Mouse (Mus musculus) gastrocnemius, postnatal 36 days (tissue): Measurements from ENCODE around the gene B3galt4. TPM values are rescaled to one million over a fixed set of nuclear protein-coding genes. Genes with fewer than 3 reads are reported as not detected.

Source experiments
- DNase-seq, 2 experiments: peaks; one replicate each; pipeline ENCODE4 v3.0.0; 2022
- intact Hi-C: fragments of 180-260 bp; cut with DNase I; formaldehyde crosslinking; loops from one replicate; pipeline ENCODE4 v1.15.1; 2025
- total RNA-seq, 2 experiments: library from RNA; stranded (reverse); gene quantifications; 2 replicates each; pipeline ENCODE4 v1.2.3; 2021

B3galt4 gene
- total RNA-seq, 2 experiments from 2014 or later, result 1.5 to 1.6 TPM

DNA sequence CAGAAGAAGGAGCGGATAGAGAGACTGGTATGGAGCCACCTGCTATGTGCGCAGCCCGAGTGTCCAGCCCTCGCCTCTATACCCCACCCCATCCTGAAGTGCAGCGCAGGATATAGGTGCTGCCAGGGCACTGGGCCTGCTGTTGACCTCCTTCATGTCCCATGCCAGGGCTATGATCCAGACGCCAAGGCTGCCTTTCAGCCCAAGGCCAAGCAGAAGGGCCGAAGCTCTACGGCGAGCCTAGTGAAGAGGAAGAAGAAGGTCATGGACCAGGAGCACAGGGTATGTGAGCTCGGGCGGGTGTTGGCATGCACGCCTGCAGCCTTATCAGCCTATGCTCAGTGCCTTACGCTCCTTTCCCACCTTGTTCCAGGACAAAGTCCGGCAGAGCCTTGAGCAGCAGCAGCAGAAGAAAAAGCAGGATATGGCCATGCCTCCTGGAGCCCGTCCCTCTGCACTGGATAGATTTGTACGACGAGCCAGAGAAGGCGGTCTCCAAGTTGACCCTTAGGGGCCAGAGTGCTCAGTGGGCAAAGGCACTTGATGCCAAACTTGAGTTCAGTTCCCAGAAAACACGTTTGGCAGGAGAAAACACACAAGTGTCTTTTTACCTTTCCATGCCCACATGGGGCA is 2.3 kb downstream of the B3galt4 start:
- intact Hi-C loops, result no loop called here
- no peak for DNase-seq

DNA sequence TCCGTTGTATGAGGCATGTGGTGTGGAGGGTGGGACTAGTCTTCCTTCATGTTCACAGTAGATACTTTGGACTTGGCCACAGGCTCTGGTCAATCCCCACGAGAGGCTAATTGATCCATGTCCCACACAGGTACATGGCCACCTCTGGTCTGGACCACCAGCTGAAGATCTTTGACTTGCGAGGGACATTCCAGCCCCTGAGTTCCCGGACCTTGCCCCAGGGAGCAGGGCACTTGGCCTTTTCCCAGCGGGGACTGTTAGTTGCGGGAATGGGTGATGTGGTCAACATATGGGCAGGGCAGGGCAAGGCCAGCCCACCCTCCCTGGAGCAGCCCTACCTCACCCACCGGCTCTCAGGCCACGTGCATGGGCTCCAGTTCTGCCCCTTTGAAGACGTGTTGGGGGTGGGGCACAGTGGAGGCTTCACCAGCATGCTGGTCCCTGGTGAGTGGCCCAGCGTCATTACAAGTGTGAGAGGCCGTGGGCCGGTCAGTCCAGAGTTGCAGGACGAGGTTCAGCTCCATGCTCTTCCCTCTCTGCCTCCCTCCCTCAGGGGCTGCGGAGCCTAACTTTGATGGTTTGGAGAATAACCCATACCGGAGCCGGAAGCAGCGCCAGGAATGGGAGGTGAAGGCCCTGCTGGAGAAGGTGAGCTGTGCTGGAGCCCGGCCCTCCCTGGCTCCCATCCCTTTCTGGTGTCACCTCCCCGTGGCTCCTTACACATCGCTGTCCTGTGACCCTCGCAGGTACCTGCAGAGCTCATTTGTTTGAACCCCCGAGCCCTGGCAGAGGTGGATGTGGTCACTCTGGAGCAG is 3.0 kb downstream of the B3galt4 start:
- intact Hi-C loops, result no loop called here
- DNase-seq, result peak in 1 of 2 experiments; percentile 11

DNA sequence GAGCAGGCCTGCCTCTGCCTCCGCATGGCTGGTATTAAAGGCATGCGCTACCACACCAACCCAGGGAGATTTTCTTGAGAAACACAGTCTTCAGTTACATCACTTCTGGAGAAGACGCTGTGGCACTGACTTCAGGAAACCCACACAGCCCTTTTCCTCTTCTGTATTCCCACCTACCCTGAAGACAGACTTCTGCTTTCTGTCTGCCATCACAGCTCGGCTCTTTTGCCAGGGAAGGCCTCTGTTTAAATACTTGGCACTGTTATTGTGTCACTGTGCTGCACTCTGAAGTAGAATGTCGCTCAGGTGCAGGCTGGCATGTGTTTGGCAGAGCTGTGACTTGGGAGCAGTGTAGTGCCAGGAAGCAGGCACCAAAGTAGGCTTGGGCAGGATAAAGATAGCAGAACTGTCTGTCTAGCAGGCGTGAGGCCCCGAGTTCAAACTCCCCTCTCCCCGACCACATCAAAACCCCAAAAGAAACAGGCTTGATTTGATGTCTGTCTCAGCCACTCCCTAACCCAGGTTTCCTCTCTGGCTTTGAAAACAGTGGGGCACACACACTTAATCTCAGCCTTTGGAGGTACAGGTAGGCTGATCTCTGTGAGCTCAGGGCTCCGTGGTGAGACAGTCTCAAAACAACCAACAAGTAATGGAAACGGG is 3.7 kb downstream of the B3galt4 start:
- no peak for DNase-seq
- intact Hi-C loops, result no loop called here

DNA sequence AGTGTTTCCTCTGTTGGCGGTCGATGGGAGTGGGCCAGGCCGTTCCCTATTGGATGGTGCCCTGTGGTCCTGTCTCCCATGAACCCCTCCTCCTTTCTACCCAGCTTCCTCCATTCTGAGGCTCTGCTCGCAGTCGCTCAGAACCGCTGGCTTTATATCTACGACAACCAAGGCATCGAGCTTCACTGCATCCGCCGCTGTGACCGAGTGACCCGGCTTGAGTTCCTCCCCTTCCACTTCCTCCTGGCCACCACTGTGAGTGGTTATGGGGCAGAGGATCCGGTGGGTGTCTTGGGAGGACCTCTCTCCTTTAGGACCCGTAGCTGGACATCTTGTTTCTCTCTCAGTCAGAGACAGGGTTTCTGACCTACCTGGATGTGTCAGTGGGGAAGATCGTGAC is 7.8 kb downstream of the B3galt4 start:
- intact Hi-C loops, result no loop called here
- DNase-seq, result no peak

DNA sequence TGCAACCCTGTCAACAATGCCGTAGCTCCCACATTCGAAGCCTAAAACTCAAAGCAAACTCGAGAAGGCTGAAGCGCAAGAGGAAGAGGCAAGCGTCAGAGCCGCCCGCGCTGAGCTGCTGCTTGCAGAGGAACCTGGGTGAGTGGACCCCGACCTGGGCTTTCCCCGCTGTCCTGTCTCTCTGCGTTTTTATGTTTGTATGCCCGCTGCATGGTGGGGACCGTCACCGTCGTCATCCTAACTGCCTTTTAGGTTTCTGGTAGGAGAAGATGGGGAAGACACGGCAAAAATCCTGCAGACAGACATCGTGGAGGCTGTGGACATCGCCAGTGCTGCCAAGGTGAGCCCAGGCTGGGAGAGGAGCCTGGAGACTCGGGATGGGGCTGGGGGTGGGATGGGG is 9.9 kb downstream of the B3galt4 start:
- no peak for DNase-seq
- intact Hi-C loops, result loop anchor here (2.0 kb wide), 1 partner anchor 13 kb away; the partner anchor contains the start of gene Vps52

DNA sequence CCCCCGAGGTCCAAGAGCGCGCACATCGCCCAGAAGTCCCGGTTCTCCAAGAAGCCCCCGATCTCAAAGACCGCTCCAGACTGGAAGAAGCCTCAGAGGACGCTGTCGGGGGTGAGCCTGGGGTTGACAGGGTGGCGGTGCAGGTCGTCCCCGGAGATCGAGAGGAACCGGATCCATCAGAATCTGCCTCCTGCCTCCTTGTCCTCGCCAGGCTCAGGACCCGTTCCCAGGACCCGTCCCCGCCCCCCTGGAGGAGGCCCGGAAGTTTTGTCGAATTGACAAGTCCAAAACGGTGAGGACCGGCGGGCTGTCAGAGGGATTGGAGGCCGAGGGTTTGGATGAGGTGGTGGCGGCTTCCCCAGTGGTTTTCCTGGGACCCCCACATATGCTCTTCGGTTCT is 10.3 kb downstream of the B3galt4 start:
- intact Hi-C loops, result loop anchor here (2.0 kb wide), 1 partner anchor 14 kb away; the partner anchor contains the start of gene Vps52
- no peak for DNase-seq

DNA sequence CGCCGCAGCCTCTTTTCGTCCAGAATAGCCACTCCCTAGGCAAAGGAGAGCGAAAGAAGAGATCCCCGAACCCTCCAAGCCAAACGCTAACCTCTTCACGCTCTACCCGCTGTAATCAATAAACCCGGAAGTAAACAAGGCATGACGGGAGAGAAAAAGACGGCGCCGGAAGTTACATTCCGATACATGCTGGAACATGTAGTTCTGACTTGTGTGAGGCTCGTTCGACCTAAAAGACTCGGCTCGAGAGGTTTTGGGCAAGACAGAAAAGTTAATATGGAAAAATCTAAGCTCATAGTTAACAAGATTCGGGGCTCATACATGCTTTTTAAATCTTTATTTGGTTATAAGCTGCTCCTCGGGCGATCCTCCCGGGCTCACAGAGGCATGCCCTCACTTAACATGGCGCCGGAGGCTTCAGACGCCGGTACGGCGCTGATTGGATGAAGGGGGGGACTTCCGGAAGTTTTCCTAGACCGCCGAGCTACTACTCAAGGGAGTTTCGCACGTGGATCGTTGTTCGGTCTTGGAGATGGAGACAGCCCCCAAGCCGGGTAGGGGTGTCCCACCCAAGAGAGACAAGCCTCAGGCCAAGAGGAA is 11.0 kb downstream of the B3galt4 start, which contains the start of the genes Pfdn6 and Wdr46:
Gene Pfdn6, minus strand, starts transcription at position 138 of the 600 bp plus-strand sequence.
Gene Wdr46, plus strand, starts transcription at position 455 of the 600 bp plus-strand sequence.
- intact Hi-C loops, result loop anchor here (2.0 kb wide), 1 partner anchor 14 kb away; the partner anchor contains the start of gene Vps52
- peak; percentile 77 to 80 for DNase-seq

DNA sequence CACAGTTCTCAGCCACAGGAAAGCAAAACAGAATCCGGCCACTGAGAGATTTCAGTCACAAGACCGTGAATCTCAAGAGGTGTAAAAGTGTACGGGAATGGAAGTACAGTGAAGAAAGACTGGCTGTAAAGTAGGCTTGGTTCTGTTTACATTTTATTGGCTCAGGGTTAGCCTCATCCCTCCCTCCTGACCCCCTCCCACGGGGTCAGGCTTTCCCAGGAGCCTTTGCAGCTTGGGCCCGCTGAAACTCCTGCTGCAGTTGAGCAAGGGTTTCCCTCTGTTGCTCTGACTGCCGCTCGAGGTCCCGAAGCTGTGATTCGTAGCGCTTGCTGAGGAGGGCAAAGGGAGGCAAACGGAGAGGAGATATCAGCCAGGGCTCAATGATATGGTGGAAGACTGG is 12.5 kb downstream of the B3galt4 start:
- no peak for DNase-seq
- intact Hi-C loops, result no loop called here

DNA sequence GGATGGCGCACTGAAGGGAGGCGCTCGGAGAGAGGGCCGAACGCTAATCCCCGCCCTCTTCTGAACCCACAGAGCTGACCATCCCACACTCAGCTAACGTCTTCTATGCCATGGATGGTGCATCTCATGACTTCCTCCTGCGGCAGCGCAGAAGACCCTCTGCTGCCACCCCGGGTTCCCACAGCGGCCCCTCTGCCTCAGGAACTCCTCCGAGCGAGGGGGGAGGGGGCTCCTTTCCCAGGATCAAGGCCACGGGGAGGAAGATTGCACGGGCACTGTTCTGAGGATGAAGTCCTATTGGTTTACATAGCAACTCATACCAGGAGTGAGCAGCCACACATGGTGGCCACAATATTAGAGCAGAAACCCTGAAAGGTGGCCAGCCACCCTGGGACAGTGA is 14.3 kb downstream of the B3galt4 start:
- no peak for DNase-seq
- intact Hi-C loops, result no loop called here

DNA sequence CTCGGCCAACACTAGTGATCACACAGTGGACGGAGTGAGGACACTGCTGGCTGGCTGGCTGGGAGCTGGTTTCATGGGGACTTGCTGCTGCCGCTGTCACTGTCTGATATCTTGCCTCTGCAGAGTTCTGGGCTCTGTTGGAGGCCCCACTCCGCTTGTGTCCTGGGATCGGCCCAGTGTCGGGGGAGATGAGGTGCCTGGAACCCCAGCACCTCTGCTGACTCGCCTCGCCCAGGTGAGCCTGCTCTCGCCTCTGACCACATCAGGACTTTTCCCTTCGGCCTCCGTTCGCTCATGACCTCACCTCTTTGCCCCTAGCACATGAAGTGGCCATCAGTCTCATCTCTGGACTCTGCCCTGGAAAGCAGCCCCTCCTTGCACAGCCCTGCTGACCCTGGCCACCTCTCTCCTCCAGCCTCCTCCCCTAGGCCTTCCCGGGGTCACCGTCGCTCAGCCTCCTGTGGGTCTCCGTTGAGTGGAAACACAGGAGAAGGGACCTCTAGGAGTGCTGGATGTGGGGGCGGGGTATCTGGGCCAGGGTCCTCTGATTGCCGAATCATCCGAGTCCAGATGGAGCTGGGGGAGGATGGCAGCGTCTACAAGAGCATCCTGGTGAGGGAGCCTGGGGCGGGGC is 15.7 kb downstream of the B3galt4 start:
- DNase-seq, result no peak
- intact Hi-C loops, result no loop called here

DNA sequence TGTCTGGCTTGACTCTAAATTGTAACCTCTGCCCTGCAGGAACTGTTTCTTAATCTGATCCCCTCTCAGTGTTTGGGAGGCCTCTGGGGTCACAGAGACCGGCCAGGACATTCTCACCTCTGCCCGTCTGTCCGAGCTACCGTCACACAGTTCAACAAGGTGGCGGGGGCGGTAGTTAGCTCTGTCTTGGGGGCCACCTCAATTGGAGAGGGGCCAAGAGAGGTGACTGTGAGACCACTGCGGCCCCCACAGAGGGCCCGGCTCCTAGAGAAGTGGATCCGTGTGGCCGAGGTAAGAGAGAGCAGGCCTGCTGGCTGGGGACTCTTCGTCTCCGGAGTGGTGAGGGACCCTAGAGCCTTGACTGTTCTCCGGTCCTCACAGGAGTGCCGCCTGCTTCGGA is 18.3 kb downstream of the B3galt4 start:
- intact Hi-C loops, result no loop called here
- DNase-seq, result no peak

DNA sequence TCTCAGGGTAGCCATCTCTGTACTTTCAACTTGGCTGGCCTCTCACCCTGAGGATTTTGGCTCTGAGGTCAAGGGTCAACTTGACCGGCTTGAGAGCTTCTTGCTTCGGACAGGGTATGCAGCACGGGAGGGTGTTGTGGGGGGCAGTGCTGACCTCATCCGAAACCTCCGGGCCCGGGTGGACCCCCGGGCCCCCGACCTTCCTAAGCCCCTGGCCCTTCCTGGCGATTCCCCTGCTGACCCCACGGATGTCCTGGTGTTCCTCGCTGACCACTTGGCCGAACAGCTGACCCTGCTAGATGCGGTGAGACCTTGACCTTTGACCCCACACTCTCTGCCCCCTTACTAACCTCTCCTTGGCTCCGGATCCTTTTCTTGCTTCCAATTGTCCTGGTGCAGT is 18.8 kb downstream of the B3galt4 start:
- no peak for DNase-seq
- intact Hi-C loops, result no loop called here

DNA sequence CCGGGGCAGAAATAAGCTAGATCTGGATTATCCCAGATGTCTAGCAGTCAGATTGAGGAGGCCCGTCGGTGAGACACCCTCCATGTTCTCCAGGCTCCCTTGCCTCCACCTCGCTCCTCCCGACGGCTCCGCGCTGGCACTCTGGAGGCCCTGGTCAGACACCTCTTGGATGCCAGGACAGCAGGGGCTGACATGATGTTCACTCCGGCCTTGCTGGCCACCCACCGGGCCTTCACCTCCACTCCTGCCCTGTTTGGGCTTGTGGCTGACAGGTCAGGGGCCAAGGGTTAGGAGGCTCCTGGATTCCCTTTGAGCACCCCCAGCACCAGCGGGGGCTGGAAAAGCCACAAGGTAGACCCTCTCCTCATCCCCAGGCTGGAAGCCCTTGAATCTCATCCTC is 19.3 kb downstream of the B3galt4 start:
- DNase-seq, result no peak
- intact Hi-C loops, result no loop called here

DNA sequence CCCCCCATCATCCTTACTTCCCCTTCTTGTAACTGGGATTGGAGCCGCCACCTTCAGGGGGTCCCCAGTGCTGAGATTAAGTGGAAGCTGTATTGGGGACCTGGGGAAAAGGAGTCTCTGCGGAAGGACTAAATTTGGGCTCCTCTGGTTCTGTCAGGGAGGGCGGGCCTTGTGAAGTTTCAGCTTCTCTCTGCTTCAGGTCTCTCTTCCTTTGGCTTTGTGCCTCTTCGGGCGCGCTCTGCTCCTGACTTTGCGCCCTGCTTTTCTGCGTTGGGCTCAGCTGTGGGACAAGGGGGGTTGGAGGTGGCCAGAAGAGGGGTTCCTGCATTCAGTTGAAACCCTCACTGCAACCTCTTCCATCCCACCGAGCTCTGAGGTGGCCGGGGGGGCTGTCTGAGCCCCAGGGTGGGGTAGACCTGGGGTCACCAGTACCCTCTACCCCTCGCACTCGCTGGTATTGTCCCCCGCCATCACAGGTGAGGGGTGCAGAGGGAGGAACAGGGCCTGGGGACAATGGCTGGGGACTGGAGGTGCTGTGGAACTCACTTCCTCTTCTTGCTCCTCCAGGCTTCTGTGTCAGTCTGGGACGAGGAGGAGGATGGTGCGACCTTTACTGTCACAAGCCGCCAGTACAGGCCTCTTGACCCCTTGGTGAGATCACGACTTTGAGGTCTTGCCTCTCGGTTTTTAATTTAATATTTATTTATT is 20.0 kb downstream of the B3galt4 start:
- intact Hi-C loops, result no loop called here
- DNase-seq, result no peak

DNA sequence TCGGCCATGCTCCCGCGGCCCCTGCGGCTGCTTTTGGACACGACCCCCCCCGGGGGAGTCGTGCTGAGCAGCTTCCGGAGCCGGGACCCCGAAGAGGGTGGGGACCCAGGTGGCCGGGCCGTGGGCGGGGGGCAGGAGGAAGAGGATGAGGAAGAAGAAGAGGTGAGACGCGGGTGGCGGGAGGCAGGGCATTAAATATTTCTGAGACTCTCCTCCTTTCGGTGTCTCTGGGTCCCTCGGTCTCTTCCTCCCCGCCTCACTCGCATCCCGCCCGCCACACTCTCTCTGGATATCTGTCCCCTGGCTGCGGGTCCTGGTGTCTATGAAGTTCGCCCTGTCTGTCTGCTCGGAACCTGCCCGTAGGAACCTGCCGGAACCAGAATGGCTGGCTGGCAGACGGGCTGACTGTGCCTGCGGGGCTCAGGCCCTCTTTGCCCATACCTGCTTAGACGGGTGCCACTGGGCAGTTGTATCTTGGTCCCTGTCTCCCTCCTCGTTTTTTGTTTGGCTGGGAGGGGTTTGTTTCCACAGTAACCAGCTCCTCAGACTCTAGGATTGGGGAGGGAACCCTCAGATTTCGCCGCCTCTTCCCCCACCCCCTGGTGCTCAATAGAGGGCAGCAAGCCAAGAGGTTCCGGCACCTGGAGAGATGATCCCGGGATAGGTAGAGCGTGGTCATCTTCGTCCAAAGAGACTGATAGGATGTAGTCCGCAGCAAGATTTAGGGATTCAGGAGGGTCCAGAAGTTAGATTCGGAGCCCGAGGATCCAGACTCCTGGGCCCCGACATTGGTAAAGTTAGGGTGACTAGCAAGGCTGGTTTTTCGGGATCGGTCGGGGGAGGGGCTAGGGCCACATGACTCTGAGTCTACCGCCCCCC is 20.8 kb downstream of the B3galt4 start:
- peak in 1 of 2 experiments; percentile 40 for DNase-seq
- intact Hi-C loops, result no loop called here

DNA sequence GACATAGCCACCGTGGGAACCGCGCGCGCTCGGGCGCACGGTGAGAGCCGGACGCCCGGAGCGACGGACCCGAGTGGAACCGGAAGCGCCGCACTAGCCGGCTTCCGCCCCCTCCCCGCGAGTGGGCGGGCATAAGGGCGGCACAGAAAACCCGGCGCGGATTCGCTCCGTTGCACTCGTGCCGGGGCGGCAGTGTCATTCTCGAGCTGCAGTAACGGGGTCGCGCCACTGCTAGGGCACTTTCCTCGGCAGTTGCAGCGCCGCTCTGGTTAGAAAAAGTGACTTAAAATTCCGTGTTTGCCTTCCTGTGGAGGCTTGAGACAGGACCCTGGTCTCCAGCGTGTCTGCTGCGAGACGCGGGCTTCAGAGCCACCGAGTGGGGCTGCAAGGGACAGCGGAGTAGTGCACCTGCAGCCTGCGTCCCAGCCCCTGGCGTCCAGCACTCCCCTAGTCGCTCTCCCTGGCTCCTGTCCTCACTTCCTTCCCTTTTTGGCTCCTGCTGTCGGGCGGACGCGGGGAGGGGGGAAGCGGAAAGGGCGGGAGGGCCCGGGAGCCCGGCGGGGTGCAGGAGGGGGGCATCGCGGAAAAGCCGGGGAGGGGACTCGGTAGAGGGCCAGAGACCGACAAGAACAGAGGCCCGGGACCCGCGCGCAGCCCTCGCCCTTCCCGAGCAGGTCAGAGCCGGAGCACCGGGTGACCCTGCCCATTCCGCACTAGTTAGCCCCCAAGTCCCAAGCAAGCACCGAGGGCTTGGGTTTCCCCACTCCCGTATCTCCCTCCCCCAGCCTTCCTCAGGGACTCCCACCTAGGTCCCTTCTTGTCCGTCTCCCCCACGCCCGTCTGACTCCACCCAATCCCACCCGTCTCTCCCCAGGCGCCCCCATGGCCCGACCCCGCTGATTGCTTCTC is 21.7 kb downstream of the B3galt4 start, which contains the start of gene Rgl2:
Gene Rgl2, plus strand, starts transcription at position 173 of the 909 bp plus-strand sequence.
- intact Hi-C loops, result no loop called here
- DNase-seq, result peak; percentile 87 to 90

DNA sequence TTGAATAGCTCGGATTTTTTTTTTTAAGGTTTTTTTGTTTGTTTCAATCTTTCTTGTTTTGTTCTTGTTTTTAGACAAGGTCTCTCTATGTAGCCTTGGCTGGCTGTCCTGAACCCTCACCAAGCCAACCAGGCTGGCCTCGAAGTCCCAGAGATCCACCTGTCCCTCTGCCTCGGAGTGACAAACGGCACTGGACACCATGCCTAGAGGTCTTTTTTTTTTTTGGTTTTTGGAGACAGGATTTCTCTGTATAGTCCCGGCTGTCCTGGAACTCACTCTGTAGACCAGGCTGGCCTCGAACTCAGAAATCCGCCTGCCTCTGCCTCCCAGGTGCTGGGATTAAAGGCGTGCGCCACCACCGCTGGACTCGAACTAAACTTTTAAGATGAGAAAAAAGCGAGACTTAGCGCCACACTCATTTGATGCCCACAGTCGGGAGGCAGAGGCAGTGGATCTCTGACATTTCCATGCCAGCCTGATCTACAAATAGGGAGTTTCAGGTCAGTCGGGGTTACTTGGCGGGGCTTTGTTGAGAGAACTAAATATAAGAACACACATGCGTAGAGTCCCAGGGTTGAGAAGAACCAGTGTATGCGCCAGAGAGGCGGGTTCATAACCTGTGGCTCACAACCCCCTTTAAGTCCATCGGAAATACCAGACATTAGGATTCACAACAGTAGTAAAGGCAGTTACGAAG is 22.9 kb downstream of the B3galt4 start:
- intact Hi-C loops, result no loop called here

More for the DNA sequence above, 22.9 kb downstream of the B3galt4 start:
- DNase-seq, result no peak
